Comparison of ENCODE assay signal across 10 mouse cellular contexts in genomic region chr8:126601325-126601724, GRCm38 (mm10). TPM values are rescaled to one million over a fixed set of nuclear protein-coding genes. Genes with fewer than 3 reads are reported as not detected.
DNase-seq lines count a peak whose midpoint lies in the region; ATAC-seq and TF ChIP-seq lines count a peak whose summit lies in the region.
"Had no signal": no experiment of that assay in that cellular context is flagged by ENCODE, and none has a peak within 500 bp of the region (broad histone marks: within the 10 kb centered on the region; RNA-seq: fewer than 3 reads in every experiment).

No protein-coding gene starts in this region.

- H3K9ac ChIP-seq in heart, embryonic 14.5 days (ENCODE audit: low read length): no peak overlapping the region
- H3K9ac ChIP-seq in midbrain, embryonic 13.5 days (replicated peaks): no peak overlapping the region
- no peak overlapping the region for H3K9ac ChIP-seq in midbrain, postnatal 0 days (replicated peaks; ENCODE audit: low read length, poor library complexity, severe bottlenecking)
- no peak overlapping the region for H3K9ac ChIP-seq in forebrain, embryonic 16.5 days (replicated peaks; ENCODE audit: low read depth, low read length)
- H3K9ac ChIP-seq in stomach, embryonic 15.5 days: no peak overlapping the region

- H3K4me3 ChIP-seq in heart, embryonic 14.5 days (ENCODE audit: control insufficient read depth in 1 of 2, insufficient read depth in 1 of 2, low read depth in 1 of 2, low read length in 2 of 2): no peak overlapping the region
- no peak overlapping the region for H3K4me3 ChIP-seq in midbrain, embryonic 13.5 days (replicated peaks)
- no peak overlapping the region for H3K4me3 ChIP-seq in midbrain, postnatal 0 days (ENCODE audit: low read depth, low read length)
- no peak overlapping the region for H3K4me3 ChIP-seq in forebrain, embryonic 16.5 days (replicated peaks; ENCODE audit: low read length)
- H3K4me3 ChIP-seq in stomach, embryonic 15.5 days (replicated peaks): no peak overlapping the region
- H3K4me3 ChIP-seq: left cerebral cortex, adult 2 months had no signal

- no peak overlapping the region for H3K4me2 ChIP-seq in heart, embryonic 14.5 days (ENCODE audit: low read length)
- H3K4me2 ChIP-seq in midbrain, embryonic 13.5 days (replicated peaks): no peak overlapping the region
- H3K4me2 ChIP-seq in midbrain, postnatal 0 days (ENCODE audit: low read depth, low read length, poor library complexity, severe bottlenecking): no peak overlapping the region
- no peak overlapping the region for H3K4me2 ChIP-seq in forebrain, embryonic 16.5 days (ENCODE audit: low read length)
- no peak overlapping the region for H3K4me2 ChIP-seq in stomach, embryonic 15.5 days

- peaks cover 43 to 55% of the 10 kb centered on the region in 2 experiments for H3K4me1 ChIP-seq in heart, embryonic 14.5 days (ENCODE audit: control insufficient read depth in 2 of 2, insufficient read depth in 2 of 2, low read length in 2 of 2)
- peaks cover 48% of the 10 kb centered on the region for H3K4me1 ChIP-seq in midbrain, embryonic 13.5 days (replicated peaks)
- 0 out of 2 replicates have a peak, but pooled peaks cover 3% of the 10 kb centered on the region for H3K4me1 ChIP-seq in midbrain, postnatal 0 days (ENCODE audit: insufficient read depth, low read length)
- peaks cover 37% of the 10 kb centered on the region for H3K4me1 ChIP-seq in forebrain, embryonic 16.5 days (replicated peaks; ENCODE audit: control insufficient read depth, insufficient read depth, low read length)
- peaks cover 37% of the 10 kb centered on the region for H3K4me1 ChIP-seq in stomach, embryonic 15.5 days

- H3K9me3 ChIP-seq in heart, embryonic 14.5 days (ENCODE audit: control insufficient read depth, low read length): no peaks in the 10 kb centered on the region
- no peaks in the 10 kb centered on the region for H3K9me3 ChIP-seq in midbrain, embryonic 13.5 days
- H3K9me3 ChIP-seq in midbrain, postnatal 0 days (ENCODE audit: low read length): no peaks in the 10 kb centered on the region
- H3K9me3 ChIP-seq in forebrain, embryonic 16.5 days (ENCODE audit: control insufficient read depth, low read length): no peaks in the 10 kb centered on the region
- no peaks in the 10 kb centered on the region for H3K9me3 ChIP-seq in stomach, embryonic 15.5 days

- 33% methylated on average over 5 of the region's 5 CpGs for WGBS in heart, embryonic 14.5 days
- 14% methylated on average over 5 of the region's 5 CpGs for WGBS in midbrain, embryonic 13.5 days
- WGBS in midbrain, postnatal 0 days: 24% methylated on average over 5 of the region's 5 CpGs
- 13% methylated on average over 5 of the region's 5 CpGs for WGBS in forebrain, embryonic 16.5 days
- 39% methylated on average over 5 of the region's 5 CpGs for WGBS in stomach, embryonic 15.5 days

- no peaks in the 10 kb centered on the region for H3K36me3 ChIP-seq in heart, embryonic 14.5 days (ENCODE audit: control insufficient read depth, insufficient read depth, low read length)
- H3K36me3 ChIP-seq in midbrain, embryonic 13.5 days: no peaks in the 10 kb centered on the region
- H3K36me3 ChIP-seq in midbrain, postnatal 0 days (ENCODE audit: insufficient read depth, low read length): no peaks in the 10 kb centered on the region
- H3K36me3 ChIP-seq in forebrain, embryonic 16.5 days (ENCODE audit: control insufficient read depth, insufficient read depth): no peaks in the 10 kb centered on the region
- no peaks in the 10 kb centered on the region for H3K36me3 ChIP-seq in stomach, embryonic 15.5 days

- no peaks in the 10 kb centered on the region for H3K27me3 ChIP-seq in heart, embryonic 14.5 days (ENCODE audit: control insufficient read depth, insufficient read depth, low read length)
- H3K27me3 ChIP-seq in midbrain, embryonic 13.5 days: no peaks in the 10 kb centered on the region
- H3K27me3 ChIP-seq in midbrain, postnatal 0 days (ENCODE audit: insufficient read depth, low read length): no peaks in the 10 kb centered on the region; the same call in 1 of the 2 replicates
- no peaks in the 10 kb centered on the region for H3K27me3 ChIP-seq in forebrain, embryonic 16.5 days (replicated peaks; ENCODE audit: control insufficient read depth, insufficient read depth, low read length)
- no peaks in the 10 kb centered on the region for H3K27me3 ChIP-seq in stomach, embryonic 15.5 days (replicated peaks)

- DNase-seq in heart, postnatal 10 days: no peak
- no peak for DNase-seq in midbrain, postnatal 0 days (ENCODE audit: low spot score)
- DNase-seq in layer of hippocampus, adult 9-11 months: no peak

- intact Hi-C loops in heart, postnatal 10 days (cut with DNase I): no loop called here

- peak overlapping the region; percentile 25 to 68; a peak in 3 of 4 replicates for H3K27ac ChIP-seq in heart, embryonic 14.5 days (replicated peaks in 1 of 2; ENCODE audit: control insufficient read depth in 1 of 2, insufficient read depth in 1 of 2, low read depth in 2 of 2, low read length in 2 of 2)
- H3K27ac ChIP-seq in midbrain, embryonic 13.5 days: no peak overlapping the region
- no peak overlapping the region for H3K27ac ChIP-seq in midbrain, postnatal 0 days (ENCODE audit: low read depth, low read length)
- H3K27ac ChIP-seq in forebrain, embryonic 16.5 days (ENCODE audit: low read length): peak overlapping the region; percentile 3; the same call in 1 of the 2 replicates
- peak overlapping the region; percentile 57; the same call in 1 of the 2 replicates for H3K27ac ChIP-seq in stomach, embryonic 15.5 days
- H3K27ac ChIP-seq: left cerebral cortex, adult 2 months; macrophage had no signal

- ATAC-seq in heart, embryonic 14.5 days (ENCODE audit: insufficient number of reproducible peaks, insufficient read depth, low FRiP score, low read depth): no peak
- peak; percentile 49 for ATAC-seq in midbrain, embryonic 13.5 days
- ATAC-seq in midbrain, postnatal 0 days (ENCODE audit: low FRiP score): no peak
- ATAC-seq in forebrain, embryonic 16.5 days: 0 out of 2 replicates have a peak, but pooled peaks have one; percentile 5
- ATAC-seq in stomach, embryonic 15.5 days (ENCODE audit: insufficient read depth, low FRiP score, low read depth): no peak
- no peak for ATAC-seq in granulocyte monocyte progenitor cell, adult 5-6 weeks (replicated peaks; ENCODE audit: poor library complexity, severe bottlenecking)

- no peak for TF ChIP-seq CTCF in midbrain, postnatal 0 days (IDR thresholded peaks at IDR 0.05)

RNA-seq across cellular contexts. Expression of gene Irf2bp2, which starts 7.5 kb away (rescaled TPM):
- polyA plus RNA-seq in heart, embryonic 14.5 days (2014; fragmentation: Nextera tagmentation; extraction: Ambion mirVana): 8.1 and 9.1 TPM in 2 replicates
- total RNA-seq in heart, postnatal 10 days (2021): 100 to 1,000 TPM; 101 to 154 TPM
- 8.3 and 9.2 TPM in 2 replicates for polyA plus RNA-seq in midbrain, embryonic 13.5 days (2015; fragmentation: Nextera tagmentation; extraction: Ambion mirVana)
- total RNA-seq in midbrain, postnatal 0 days (2014; rRNA removed): 81.3 and 88.2 TPM in 2 replicates
- polyA plus RNA-seq in midbrain, postnatal 0 days (2015; fragmentation: Nextera tagmentation; extraction: Ambion mirVana): 8.0 and 9.2 TPM in 2 replicates
- 10.1 and 10.7 TPM in 2 replicates for polyA plus RNA-seq in forebrain, embryonic 16.5 days (2015; fragmentation: Nextera tagmentation; extraction: Ambion mirVana)
- 12.5 and 13.4 TPM in 2 replicates for polyA plus RNA-seq in stomach, embryonic 15.5 days (2015; fragmentation: Nextera tagmentation; extraction: Ambion mirVana)
- total RNA-seq in granulocyte monocyte progenitor cell, adult 5-6 weeks (2014; fragmentation: Nextera tagmentation): 112 and 113 TPM in 2 replicates
- total RNA-seq in granulocyte monocyte progenitor cell, adult 5-6 weeks (2017): 97.9 and 112 TPM in 2 replicates

Comparison
In these comparisons a context has a peak if more than half of its experiments do, and no peak if none do; other contexts are left out.
1. ATAC-seq: peak in midbrain, embryonic 13.5 days (single experiment) and forebrain, embryonic 16.5 days (single experiment); none in heart, embryonic 14.5 days (single experiment), midbrain, postnatal 0 days (single experiment), stomach, embryonic 15.5 days (single experiment) and granulocyte monocyte progenitor cell, adult 5-6 weeks (single experiment).
2. H3K27ac ChIP-seq: peak in heart, embryonic 14.5 days (2 of 2), forebrain, embryonic 16.5 days (single experiment) and stomach, embryonic 15.5 days (single experiment); none in midbrain, embryonic 13.5 days (single experiment) and midbrain, postnatal 0 days (single experiment).